Mouse (Mus musculus) heart, postnatal 0 days (tissue): ENCODE data around the gene Dhdh. TPM values are rescaled to one million over a fixed set of nuclear protein-coding genes. Genes with fewer than 3 reads are reported as not detected.

Source experiments
- ATAC-seq: fragments of 200-750 bp; cut with Nextera tagmentation; 2 replicates; pipeline ENCODE4 v1.8.0; 2017; ENCODE audit warnings: low read depth, moderate number of reproducible peaks, moderate library complexity; ENCODE audit not compliant: insufficient read depth
- DNase-seq: peaks from one replicate; pipeline ENCODE4 v3.0.0-alpha.2; 2016; ENCODE audit warnings: low spot score
- H3K27ac ChIP-seq: fragments of 300-500 bp; sonication (generic); 2 replicates; pipeline ENCODE4 v1.5.1; 2014; ENCODE audit warnings: low read depth, mild to moderate bottlenecking
- H3K27me3 ChIP-seq: fragments of 300-500 bp; sonication (generic); 2 replicates; pipeline ENCODE4 v1.6.1; 2014; ENCODE audit warnings: low read length, mixed read lengths; ENCODE audit not compliant: control insufficient read depth, insufficient read depth
- H3K36me3 ChIP-seq: fragments of 300-500 bp; sonication (generic); replicated peaks from 2 replicates; pipeline ENCODE4 v1.6.1; 2014; ENCODE audit warnings: low read length, mixed read lengths; ENCODE audit not compliant: control insufficient read depth, insufficient read depth
- H3K4me1 ChIP-seq: fragments of 300-500 bp; sonication (generic); 2 replicates; pipeline ENCODE4 v1.6.1; 2014; ENCODE audit warnings: antibody characterized with exemption; ENCODE audit not compliant: control insufficient read depth, insufficient read depth
- H3K4me2 ChIP-seq: fragments of 300-500 bp; sonication (generic); 2 replicates; pipeline ENCODE4 v1.6.1; 2014; ENCODE audit warnings: low read depth, mild to moderate bottlenecking, low read length, moderate library complexity
- H3K4me3 ChIP-seq: fragments of 300-500 bp; sonication (generic); 2 replicates; pipeline ENCODE4 v1.5.1; 2014; ENCODE audit warnings: low read depth, low read length
- H3K9ac ChIP-seq: fragments of 300-500 bp; sonication (generic); replicated peaks from 2 replicates; pipeline ENCODE4 v1.6.1; 2014; ENCODE audit warnings: low read depth, low read length, mixed read lengths
- H3K9me3 ChIP-seq: fragments of 300-500 bp; sonication (generic); replicated peaks from 2 replicates; pipeline ENCODE4 v1.6.1; 2016; ENCODE audit warnings: low read length; ENCODE audit not compliant: control insufficient read depth
- CTCF ChIP-seq: IDR thresholded peaks from 2 replicates; pipeline ENCODE4 v1.5.1; 2016; ENCODE audit warnings: antibody characterized with exemption, control low read depth, low read depth
- EP300 ChIP-seq: IDR thresholded peaks from 2 replicates; pipeline ENCODE4 v1.6.1; 2016; ENCODE audit warnings: antibody characterized with exemption, low read depth
- WGBS: fragments of 180-500 bp; shearing (Covaris S2); extraction: QIAGEN DNeasy Blood & Tissue Kit; methylation state at CpG from one replicate; pipeline ENCODE4 v1.1.7; 2014; 5-methylcytosine and 5-hydroxymethylcytosine counted together
- polyA plus RNA-seq: library from polyadenylated mRNA; unstranded; fragments of >200 nt; fragmentation: Nextera tagmentation; extraction: Ambion mirVana; gene quantifications from 2 replicates; pipeline ENCODE4 v1.2.1, GENCODE M21; 2015
- total RNA-seq: library from RNA; depleted of rRNA; stranded (reverse); fragments of >200 nt; gene quantifications from 2 replicates; pipeline ENCODE4 v1.2.3, GENCODE M21; 2014; ENCODE audit warnings: low replicate concordance

The Dhdh gene
- total and polyA plus RNA-seq, 2 experiments from 2014 or later, result 3.4 to 5.3 TPM

GRCm38 (mm10) chr7:45508561-45508960, 20.0 kb upstream of the Dhdh start:
- Histone ChIP-seq H3K4me3 (no peak overlapping the region), H3K36me3 (peaks cover 29% of the 10 kb centered on the region), H3K9ac (peak overlapping the region; percentile 84; the same call in 1 of the 2 replicates), H3K4me1 (peaks cover 13% of the 10 kb centered on the region), H3K27me3 (no peaks in the 10 kb centered on the region), H3K27ac (no peak overlapping the region), H3K9me3 (no peaks in the 10 kb centered on the region), H3K4me2 (peak overlapping the region; percentile 85)
- no peak for DNase-seq
- TF ChIP-seq EP300 (no peak), CTCF (no peak)
- ATAC-seq, result no peak
- WGBS, result 86% methylated on average over 6 of the region's 6 CpGs

GRCm38 (mm10) chr7:45507583-45507982, 19.0 kb upstream of the Dhdh start:
- WGBS, result 84% methylated on average over 6 of the region's 6 CpGs
- ATAC-seq, result no peak

GRCm38 (mm10) chr7:45498427-45498826, 9.8 kb upstream of the Dhdh start:
- ATAC-seq (no peak), DNase-seq (no peak)
- WGBS, result 98% methylated on average over 6 of the region's 6 CpGs
- Histone ChIP-seq H3K4me1 (no peaks in the 10 kb centered on the region), H3K36me3 (peaks cover 78% of the 10 kb centered on the region), H3K9me3 (no peaks in the 10 kb centered on the region), H3K4me2 (no peak overlapping the region), H3K4me3 (no peak overlapping the region), H3K27ac (no peak overlapping the region), H3K27me3 (no peaks in the 10 kb centered on the region), H3K9ac (no peak overlapping the region)
- no peak for TF ChIP-seq EP300
- TF ChIP-seq CTCF, result no peak

More at GRCm38 (mm10) chr7:45507583-45507982, 19.0 kb upstream of the Dhdh start:
- no peak for TF ChIP-seq CTCF
- Histone ChIP-seq H3K9ac (no peak overlapping the region), H3K27me3 (no peaks in the 10 kb centered on the region), H3K4me1 (peaks cover 13% of the 10 kb centered on the region), H3K27ac (no peak overlapping the region), H3K36me3 (peaks cover 35% of the 10 kb centered on the region), H3K4me2 (no peak overlapping the region), H3K4me3 (no peak overlapping the region), H3K9me3 (no peaks in the 10 kb centered on the region)
- DNase-seq, result no peak

GRCm38 (mm10) chr7:45494548-45494947, 5.9 kb upstream of the Dhdh start:
- WGBS, result 81% methylated on average over 9 of the region's 9 CpGs
- Histone ChIP-seq H3K27ac (no peak overlapping the region), H3K4me1 (peaks cover 11% of the 10 kb centered on the region; the same call in 1 of the 2 replicates), H3K27me3 (no peaks in the 10 kb centered on the region), H3K4me3 (no peak overlapping the region), H3K9ac (no peak overlapping the region), H3K36me3 (peaks cover 58% of the 10 kb centered on the region), H3K4me2 (no peak overlapping the region), H3K9me3 (no peaks in the 10 kb centered on the region)
- DNase-seq, result no peak
- no peak for TF ChIP-seq EP300
- TF ChIP-seq CTCF, result no peak
- ATAC-seq, result no peak

GRCm38 (mm10) chr7:45492951-45493350, 4.3 kb upstream of the Dhdh start:
- peak overlapping the region; percentile 67 for H3K27ac ChIP-seq
- H3K9ac ChIP-seq, result no peak overlapping the region
- no peaks in the 10 kb centered on the region for H3K9me3 ChIP-seq
- TF ChIP-seq EP300 (no peak), CTCF (no peak)
- H3K4me1 ChIP-seq, result peaks cover 11% of the 10 kb centered on the region; the same call in 1 of the 2 replicates
- no peak overlapping the region for H3K4me3 ChIP-seq
- DNase-seq (peak; percentile 20), ATAC-seq (peak; percentile 60)
- peaks cover 44% of the 10 kb centered on the region for H3K36me3 ChIP-seq
- 59% methylated on average over 5 of the region's 5 CpGs for WGBS
- no peak overlapping the region for H3K4me2 ChIP-seq
- H3K27me3 ChIP-seq, result no peaks in the 10 kb centered on the region

GRCm38 (mm10) chr7:45492225-45492844, 3.7 kb upstream of the Dhdh start:
- H3K9ac ChIP-seq, result no peak overlapping the region
- no peaks in the 10 kb centered on the region for H3K27me3 ChIP-seq
- peaks cover 11% of the 10 kb centered on the region; the same call in 1 of the 2 replicates for H3K4me1 ChIP-seq
- 90% methylated on average over 8 of the region's 8 CpGs for WGBS
- peak overlapping the region; percentile 67; the same call in 1 of the 2 replicates for H3K27ac ChIP-seq
- no peak overlapping the region for H3K4me2 ChIP-seq
- H3K4me3 ChIP-seq, result no peak overlapping the region
- DNase-seq (no peak), ATAC-seq (no peak)
- peaks cover 38% of the 10 kb centered on the region for H3K36me3 ChIP-seq
- H3K9me3 ChIP-seq, result no peaks in the 10 kb centered on the region
- no peak for TF ChIP-seq EP300
- no peak for TF ChIP-seq CTCF
